Mouse (Mus musculus) layer of hippocampus, postnatal 25 days (tissue): ENCODE results near the gene Socs5. TPM values are rescaled to one million over a fixed set of nuclear protein-coding genes. Genes with fewer than 3 reads are reported as not detected.

ENCODE experiments used
- DNase-seq, 2 experiments: peaks; one replicate each; pipeline ENCODE4 v3.0.0; 2022; ENCODE audit warnings: mixed read lengths in 2 of 2, low spot score in 1 of 2; ENCODE audit errors: extremely low spot score in 1 of 2
- total RNA-seq, 2 experiments: library from RNA; stranded (reverse); gene quantifications; 2 replicates each; pipeline ENCODE4 v1.2.3; 2021

The Socs5 gene
- total RNA-seq, 2 experiments from 2014 or later, result 98.3 to 101 TPM

DNA sequence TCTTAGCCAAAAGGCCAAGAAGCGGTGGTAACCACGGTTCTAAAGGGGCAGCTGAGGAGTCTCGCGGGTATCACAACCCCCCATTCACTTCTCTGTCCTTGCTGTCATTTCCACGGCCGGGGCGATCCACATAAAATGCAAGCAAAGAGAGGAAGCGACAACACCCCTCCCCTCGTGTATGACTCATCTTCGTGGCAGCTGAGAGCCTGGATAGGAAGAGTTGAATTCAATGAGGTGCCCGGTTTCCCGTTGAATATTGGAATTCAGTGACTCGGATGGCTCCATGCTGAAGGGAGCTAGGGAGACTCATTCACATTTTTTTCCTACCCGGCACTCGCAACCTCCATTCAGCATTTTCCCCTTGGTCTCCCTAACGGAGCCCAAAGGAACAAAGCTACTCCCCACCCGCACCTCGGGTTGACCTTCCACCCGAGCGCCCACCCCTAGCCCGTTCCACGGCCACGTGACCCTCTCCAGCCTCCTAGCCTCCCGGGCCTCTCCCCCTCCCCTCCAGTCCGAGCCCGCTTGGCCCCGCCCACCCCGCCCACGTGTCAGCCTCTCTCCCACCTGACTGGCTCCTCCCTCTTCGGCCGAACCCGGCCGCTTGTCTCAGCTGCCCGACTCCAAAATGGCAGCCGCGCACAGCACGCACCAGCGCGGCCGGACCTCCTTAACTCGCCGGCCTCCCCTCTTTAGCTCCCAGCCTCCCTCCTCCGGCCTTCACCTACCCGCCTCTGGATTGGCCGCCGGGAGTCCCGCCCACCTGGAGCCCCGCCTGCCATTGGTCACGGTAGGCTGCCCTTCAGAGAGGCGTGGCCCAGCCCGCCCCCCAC lies 572 bp upstream of the Socs5 start:
- DNase-seq, result peak; percentile 87 to 89

DNA sequence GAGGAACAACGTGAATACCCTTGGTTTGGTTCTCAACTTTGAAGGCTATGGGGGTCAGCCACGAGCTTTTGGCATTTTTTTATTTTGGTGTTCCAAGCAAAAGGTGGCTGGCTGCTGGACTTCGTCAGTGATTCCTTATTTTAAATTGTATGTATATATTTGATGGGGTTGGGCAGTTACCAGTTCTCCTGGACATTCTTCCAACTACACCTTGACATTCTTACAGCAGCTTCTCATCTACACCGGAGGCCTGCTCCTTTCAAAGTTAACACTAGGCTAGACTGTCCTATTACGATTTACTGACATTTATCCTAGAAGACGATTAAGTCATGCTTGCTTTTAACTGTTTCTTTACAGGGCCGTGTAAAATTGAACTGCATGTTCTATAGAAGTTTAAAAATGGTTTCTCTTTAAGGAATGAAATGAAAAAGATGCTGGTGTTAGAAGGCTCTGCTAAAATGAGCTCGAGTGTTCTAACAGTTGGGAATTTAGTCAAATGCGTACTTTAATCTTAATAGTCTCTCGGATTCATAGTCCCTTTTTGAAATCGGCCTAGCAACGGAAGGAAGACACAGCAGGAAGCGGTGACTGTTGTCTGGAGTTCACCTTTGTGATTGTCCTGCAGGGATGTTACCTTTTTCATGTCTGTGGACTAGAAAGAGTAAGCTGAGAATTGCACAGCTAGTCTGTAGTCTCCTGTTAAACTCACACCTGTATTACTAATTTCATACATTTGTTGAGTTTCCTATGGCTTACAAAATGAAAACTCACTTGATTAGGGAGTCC lies 1.2 kb downstream of the Socs5 start:
- no peak for DNase-seq

DNA sequence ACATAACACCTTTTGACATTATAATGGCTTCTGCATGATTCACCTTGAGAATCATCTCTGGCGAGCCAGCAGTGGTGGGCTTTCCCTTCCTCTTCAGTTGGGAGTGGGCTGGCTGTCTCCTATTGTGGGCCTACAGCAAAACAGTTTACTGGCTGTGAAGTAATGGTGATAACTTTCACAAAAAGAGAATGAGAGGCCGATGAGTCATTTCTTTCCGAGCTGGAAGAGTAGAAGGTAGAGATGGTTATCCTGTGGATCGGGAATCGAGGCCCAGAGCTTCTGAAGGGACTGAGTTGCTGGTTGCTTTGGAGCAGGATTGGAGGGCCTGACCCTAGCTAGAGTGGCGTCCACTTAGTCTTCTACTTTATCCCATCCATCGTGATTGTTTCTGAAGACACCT lies 2.0 kb downstream of the Socs5 start:
- no peak for DNase-seq

DNA sequence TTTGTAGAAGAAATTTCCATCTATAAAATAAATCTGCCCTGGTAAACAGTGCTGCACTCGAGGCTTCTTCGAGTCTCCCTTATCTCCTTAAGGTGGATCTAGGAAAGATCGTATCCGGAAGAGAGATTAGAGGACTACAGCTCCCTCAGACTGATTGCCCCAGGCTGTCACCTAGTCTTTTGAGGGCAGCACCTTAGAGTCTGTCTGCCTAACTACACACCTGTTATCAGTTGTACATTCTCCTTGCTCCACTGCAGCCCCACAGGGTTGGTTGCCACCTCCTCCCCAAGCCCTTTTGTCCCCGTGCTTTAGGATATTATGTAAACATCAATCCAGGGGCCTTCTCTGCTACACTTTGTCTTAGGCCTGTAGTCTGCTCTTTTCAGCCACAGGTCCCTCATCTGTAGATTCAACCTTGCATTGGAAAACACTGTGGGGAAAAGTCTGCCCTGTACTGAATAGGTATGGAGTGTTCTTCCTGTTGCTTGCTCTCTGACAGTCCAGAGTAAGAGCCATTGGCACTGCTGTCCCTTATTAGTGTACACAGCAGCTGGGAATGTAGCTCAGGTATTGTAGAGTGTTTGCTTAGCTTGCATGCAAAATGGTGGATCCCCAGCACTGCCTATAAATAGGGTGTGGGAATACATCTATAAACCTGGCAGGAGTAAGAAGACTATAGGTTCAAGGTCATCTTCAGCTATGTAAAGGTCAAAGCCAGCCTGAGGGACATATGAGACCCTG lies 5.5 kb downstream of the Socs5 start:
- DNase-seq, result no peak

DNA sequence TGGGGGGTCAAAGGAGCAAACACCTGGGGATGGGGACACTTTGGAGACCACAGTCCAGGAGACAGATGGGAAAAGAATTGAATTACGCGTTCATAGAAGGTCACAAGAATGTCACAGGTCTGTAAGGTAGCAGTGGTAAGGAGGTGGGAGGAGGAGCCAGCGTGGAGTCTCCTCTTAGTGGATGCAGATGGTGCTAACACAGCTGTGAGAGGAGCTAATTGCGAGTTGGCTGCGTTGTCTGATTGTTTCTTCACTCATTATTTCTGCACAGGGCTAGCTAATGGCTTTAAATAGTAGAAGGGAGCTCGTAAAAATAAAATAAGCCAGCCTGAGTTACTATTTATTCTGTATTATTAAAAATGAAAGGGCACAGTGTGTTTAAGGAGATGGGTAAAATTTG lies 8.1 kb downstream of the Socs5 start:
- DNase-seq, result no peak

DNA sequence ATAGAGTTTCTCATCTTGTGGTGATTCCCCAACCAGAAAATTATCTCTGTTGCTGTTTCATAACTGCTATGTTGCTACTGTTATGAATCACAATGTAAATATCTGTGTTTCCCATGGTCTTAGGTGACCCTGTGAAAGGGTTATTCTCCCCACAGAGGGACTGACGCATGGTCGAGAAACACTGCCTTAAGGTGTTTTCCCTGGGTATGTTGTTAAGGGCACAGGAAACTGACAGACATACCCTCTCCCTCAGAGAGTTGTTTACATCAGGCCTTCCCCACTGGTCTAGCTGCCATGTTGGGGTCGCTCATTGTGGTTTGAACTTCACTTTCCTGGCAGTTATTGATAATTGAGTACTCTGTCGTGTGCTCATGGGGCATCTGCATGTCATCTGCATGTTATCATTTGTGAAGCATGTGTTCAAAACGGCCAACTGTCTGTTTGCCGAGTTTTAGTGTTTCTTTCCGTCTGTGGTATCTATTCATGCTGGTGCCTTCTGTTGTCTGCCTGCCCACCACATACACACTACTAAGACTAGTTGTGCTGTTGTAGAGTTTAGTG lies 11.6 kb downstream of the Socs5 start:
- no peak for DNase-seq

DNA sequence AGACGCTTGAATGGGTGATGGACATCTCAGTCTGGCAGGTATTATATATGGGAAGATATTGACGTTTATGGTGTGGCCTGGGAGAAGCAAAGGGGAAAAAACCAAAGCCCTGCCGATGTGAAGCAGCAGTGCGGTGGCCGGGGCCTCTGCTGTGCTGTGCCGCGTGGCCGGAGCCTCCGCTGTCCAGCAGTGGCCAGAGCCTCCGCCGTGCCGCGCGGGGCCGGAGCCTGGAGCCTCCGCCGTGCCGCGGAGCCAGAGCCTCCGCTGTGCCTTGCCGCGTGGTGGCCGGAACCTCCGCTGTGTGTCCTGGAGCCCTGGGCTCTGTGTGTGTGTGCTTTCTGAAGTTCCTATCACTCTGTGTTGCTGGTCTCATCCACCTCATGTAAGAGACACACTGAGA lies 17.9 kb downstream of the Socs5 start:
- no peak for DNase-seq

DNA sequence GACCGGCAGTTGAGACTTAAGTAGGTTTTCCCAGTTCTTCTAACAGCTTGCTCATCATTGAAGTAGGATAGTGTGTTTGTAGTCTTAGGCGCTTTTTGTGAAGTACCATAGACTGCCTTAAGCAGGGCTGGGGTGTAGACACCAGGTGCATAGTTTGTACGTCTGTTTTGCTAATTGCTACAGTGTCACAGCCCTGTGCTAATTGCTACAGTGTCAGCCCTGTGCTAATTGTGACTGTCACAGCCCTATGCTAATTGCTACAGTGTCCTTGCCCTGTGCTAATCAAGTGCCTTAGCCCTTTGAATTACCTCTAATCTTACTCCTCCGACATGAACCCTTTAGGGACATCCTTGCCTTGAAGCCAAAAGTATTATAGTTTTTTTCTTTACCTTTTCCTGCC lies 24.8 kb downstream of the Socs5 start:
- no peak for DNase-seq

DNA sequence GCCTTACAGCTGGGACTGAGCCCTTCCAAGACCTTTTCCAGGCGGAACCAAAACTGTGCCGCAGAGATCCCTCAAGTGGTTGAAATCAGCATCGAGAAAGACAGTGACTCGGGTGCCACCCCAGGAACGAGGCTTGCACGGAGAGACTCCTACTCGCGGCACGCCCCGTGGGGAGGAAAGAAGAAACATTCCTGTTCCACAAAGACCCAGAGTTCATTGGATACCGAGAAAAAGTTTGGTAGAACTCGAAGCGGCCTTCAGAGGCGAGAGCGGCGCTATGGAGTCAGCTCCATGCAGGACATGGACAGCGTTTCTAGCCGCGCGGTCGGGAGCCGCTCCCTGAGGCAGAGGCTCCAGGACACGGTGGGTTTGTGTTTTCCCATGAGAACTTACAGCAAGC lies 26.3 kb downstream of the Socs5 start:
- no peak for DNase-seq

DNA sequence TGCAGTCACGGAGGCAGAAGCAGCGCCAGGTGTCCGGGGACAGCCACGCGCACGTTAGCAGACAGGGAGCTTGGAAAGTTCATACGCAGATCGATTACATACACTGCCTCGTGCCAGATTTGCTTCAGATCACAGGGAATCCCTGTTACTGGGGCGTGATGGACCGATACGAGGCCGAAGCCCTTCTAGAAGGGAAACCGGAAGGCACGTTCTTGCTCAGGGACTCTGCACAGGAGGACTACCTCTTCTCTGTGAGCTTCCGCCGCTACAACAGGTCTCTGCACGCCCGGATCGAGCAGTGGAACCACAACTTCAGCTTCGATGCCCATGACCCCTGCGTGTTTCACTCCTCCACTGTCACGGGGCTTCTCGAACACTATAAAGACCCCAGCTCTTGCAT lies 27.2 kb downstream of the Socs5 start:
- DNase-seq, result no peak

DNA sequence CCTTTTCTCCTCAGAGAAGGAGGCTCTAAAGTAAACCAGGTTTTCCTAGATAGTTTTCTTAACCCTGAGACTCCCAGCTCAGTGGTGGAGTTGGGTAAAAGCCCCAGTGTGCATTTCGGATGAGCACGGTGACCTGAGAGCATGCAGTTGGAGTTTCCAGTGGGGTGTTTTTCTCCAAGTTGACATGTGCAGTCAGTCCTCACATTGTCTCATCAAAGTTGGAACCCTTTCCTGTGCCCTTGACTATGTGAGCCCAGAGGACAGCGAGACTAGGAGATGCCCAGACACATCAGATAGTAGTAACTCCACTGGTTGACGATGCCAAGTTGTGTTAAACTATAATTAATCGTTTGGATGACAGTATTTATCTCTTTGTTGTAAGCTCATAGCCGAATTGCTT lies 28.3 kb downstream of the Socs5 start:
- DNase-seq, result no peak

DNA sequence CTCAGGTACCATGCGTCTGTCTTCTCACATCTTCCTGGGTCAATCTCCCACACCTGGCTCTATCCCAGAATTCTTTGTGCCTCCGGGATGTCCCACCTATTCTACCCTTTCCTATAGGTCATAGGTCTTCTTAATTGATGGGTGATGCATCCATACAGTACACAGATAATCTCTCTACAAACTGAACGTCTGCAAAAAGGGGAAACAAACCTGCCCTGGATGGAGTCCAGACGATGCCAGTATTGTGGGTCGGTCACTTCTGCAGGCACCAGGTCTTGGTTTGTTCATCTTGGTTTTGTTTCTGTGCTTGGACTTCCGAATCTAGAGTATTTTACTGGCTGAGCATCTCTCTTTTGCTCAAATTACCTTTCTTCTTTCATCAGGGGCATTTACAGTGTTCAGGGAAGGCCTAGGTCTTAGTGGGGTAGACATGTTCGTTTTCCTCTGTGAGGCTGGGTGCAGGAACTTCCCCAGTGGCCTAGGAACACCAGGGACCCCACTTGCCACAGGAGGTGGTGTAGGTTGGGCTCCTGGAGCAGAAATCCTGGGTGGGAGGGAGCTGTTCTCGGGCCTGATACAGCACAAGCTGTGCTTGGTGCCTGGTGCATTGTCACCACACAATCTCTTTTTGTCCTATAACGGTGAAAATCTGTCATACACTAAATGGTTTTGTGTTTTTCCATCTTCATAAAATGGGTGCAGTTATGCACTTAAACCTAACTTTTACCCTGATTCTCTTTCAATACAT lies 33.9 kb downstream of the Socs5 start:
- DNase-seq, result no peak

DNA sequence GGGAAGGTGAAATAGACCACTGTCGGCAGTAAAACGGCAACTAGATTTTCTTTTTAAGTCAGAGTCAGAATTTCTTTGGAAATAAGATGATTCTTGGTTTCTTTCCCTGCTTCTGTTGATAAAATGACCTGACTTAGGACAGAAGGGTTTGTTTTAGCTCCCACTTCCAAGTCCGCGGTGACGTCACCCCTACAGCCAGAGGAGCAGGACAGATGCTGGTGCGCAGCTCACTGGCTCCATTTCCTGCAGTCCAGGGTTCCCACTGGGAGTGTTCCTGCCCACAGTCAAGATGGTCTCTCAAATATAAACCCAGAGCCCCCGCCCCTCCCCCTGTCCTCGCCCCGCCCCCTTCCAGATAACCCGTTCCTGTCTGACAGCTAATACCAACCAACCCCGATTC lies 34.8 kb downstream of the Socs5 start:
- no peak for DNase-seq

DNA sequence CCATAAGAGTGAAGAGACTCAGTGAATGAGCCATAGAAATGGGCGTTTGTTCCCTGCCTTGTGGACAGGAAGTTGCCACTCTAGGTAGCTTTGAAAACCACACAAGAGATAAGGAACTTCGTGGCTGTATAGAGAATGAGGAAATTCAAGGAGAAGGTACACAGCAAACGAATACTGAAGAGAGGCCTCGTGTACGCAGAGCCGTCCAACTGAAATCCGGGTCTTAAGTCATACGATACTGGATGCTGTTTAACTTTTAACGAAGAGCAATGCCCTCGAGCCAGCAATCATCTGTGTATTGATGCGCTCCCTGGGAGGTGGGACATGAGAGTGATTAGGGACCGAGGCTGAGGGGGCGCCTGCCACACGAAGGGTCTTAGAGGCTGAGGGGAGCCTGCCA lies 35.7 kb downstream of the Socs5 start:
- DNase-seq, result no peak

DNA sequence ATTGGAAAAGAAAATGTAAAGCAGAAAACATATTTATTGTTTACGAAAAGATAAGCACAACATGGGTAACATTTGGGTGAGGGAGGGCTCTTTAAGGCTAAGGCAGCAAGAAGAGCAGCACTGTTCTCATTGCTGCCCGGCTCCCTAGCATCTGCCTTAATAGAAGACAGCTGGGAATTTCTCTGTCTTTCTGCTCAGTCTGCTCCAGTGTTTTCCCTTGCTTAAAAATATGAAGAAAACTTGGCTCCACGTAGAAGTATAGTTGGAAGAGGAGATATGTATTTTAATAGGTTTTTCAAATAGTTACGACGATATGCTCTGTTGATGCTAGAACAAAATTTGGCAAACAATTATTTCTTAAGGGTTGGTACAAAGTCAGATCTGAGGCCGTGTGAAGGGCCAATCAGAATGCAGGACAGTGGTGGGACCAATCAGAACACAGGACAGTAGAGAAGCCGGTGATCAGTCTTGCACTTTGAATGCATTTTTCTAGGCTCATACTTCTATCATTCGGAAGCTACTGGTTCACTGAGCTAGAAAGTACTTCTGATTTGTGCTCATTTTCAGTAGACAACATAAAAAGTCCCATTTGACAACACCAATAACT lies 39.0 kb downstream of the Socs5 start:
- no peak for DNase-seq

DNA sequence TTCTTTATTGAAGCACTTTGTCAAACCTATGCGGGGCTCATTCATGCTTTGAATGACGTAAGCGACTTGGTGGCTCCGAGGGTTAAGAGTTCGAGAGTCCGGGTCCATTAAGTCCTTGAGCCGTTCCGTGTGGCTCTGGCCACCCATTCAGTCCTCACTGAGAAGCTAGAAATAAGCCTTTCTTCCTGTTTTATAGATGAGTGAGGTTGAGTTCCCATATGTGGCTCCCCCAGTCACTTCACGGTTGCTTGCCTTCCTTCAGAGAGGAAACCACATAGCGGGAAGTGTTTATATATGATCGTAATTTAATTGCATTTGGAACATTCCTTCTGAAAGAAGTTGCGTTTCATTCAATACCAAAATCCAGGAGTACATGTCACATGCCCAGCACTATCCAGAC lies 42.3 kb downstream of the Socs5 start:
- no peak for DNase-seq

DNA sequence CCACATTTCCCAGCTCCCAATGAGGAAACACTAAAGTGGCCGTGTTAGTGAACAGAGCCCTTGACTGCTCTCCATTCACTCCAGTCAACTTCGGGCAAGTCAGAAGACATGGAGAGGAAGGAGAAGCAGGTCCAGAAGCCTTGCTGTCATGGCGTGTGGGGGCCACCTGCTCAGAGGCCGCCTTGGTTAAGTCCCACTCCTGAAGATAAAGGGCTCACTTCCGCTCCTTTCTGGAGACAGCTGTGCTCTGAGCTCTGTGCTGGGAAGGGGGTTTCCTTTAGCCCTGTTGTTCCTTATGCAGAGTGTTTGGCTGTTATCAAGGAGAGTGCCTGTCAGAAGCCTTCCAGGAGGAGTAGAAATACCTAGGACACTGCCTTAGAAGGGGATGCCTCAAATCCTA lies 45.5 kb downstream of the Socs5 start:
- no peak for DNase-seq

DNA sequence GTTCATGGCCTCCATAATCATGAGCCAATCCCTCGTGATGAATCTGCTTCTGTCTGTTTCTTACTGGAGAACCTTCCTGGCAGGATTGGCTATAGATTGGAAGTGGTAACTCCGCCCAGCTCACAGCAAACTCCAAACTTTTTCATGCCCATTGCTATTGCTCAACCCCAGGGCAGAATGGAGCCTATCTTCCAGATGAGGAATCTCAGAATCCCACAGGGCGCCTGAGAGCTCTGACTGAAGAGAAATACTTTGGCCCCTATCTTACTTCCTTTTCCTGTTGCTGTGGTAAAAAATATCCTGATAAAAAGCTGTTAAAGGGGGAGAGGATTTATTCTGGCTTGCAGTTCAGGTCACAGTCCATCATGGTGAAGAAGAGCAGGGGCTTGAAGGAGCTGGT lies 48.2 kb downstream of the Socs5 start:
- no peak for DNase-seq

DNA sequence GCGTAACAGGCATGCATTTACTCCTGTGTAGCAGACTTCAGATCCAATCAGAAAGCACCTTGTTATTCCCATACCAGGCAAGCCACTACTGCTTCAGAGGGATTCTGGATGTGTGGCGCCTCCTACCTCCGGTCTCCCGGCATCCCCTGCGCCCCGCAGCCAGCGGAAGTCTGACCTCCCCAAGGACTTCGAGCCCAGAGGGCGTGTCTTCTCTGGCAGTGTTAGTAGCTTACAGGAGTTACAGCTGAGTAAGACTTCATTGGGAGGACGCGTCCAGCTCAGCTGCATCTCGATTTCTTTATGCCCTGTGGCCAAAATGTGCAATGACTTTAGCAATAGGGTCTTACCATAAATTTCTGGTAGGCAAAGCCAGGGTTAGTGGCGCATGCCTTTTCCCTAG lies 50.3 kb downstream of the Socs5 start:
- DNase-seq, result no peak

DNA sequence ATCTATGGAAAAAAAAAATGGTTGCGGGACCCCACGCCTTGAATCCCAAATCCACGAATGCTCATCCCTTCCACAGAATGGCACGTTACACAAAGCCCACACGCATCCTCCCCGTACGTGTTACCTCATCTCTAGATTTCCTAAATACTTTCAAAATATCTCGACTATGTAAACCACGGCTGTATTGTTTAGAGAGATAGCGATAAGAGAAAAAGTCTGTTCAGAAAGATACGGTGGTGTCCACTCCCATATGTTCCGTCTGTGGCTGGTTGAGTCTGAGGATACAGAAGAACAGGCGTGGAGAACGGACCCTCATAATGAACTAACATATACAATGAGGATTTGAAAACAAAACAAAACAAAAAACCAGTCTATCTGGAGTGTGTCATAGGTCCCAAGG lies 51.1 kb downstream of the Socs5 start:
- DNase-seq, result no peak
